Mouse (Mus musculus) testis, adult 2 months (tissue): ENCODE measurements at regions not wholly inside any gene's neighbourhood (a gene's known extent, or its start where the extent isn't known, plus 50 kb on each side); places are given as distances from the start of the nearest gene placed in this dataset.

ENCODE experiments used
- H3K27ac ChIP-seq: fragments of 200-500 bp; 2 replicates; pipeline ENCODE4 v1.5.1; 2012; ENCODE audit warnings: low read depth, low read length; ENCODE audit not compliant: control insufficient read depth, insufficient read depth
- H3K27me3 ChIP-seq: fragments of 200-500 bp; 2 replicates; pipeline ENCODE4 v1.6.1; 2012; ENCODE audit warnings: mild to moderate bottlenecking, low read length, moderate library complexity; ENCODE audit not compliant: control insufficient read depth, insufficient read depth
- H3K36me3 ChIP-seq: fragments of 200-500 bp; 2 replicates; pipeline ENCODE4 v1.6.1; 2012; ENCODE audit warnings: mild to moderate bottlenecking, low read length; ENCODE audit not compliant: control insufficient read depth, insufficient read depth
- H3K4me1 ChIP-seq: fragments of 200-500 bp; 2 replicates; pipeline ENCODE4 v1.6.1; 2012; ENCODE audit warnings: low read length; ENCODE audit not compliant: control insufficient read depth, insufficient read depth
- H3K4me3 ChIP-seq: fragments of 200-500 bp; 2 replicates; pipeline ENCODE4 v1.5.1; 2012; ENCODE audit warnings: low read depth, mild to moderate bottlenecking, low read length, moderate library complexity, mixed read lengths; ENCODE audit not compliant: control insufficient read depth
- CTCF ChIP-seq: fragments of 200-500 bp; IDR thresholded peaks from 2 replicates; pipeline ENCODE4 v1.5.1; 2012; ENCODE audit warnings: low read depth, mild to moderate bottlenecking, inconsistent platforms, low read length, moderate library complexity; ENCODE audit not compliant: control insufficient read depth, insufficient read depth, insufficient replicate concordance
- POLR2A ChIP-seq: fragments of 200-500 bp; IDR thresholded peaks from 2 replicates; pipeline ENCODE4 v1.6.1; 2012; ENCODE audit warnings: low read depth, mild to moderate bottlenecking, inconsistent platforms, low read length, moderate library complexity; ENCODE audit not compliant: control insufficient read depth

DNA sequence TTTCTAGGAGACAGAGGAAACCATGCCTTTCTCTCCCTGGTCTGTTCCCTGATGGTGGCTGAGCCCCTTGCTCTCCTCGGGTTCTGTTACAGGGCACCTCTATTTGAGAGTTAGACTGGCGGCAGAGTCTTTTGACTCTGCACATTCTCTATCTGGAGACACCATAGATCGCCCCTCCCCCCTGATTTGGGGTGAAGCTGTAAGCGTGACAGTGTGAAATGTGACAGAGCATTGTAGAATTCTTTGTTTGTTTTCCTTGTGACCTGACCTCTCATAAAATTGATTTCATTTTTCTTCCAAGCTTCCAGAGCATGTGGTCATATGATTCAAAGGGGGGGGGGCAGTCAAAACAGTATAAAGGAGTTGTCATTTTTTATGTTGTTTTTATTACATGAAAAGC lies 96.2 kb upstream of the Sox4 start:
- H3K4me3 ChIP-seq: no peak overlapping the region
- H3K27ac ChIP-seq: no peak overlapping the region
- no peaks in the 10 kb centered on the region for H3K4me1 ChIP-seq
- no peak for TF ChIP-seq CTCF
- no peak for TF ChIP-seq POLR2A
- no peaks in the 10 kb centered on the region for H3K27me3 ChIP-seq
- H3K36me3 ChIP-seq: no peaks in the 10 kb centered on the region

DNA sequence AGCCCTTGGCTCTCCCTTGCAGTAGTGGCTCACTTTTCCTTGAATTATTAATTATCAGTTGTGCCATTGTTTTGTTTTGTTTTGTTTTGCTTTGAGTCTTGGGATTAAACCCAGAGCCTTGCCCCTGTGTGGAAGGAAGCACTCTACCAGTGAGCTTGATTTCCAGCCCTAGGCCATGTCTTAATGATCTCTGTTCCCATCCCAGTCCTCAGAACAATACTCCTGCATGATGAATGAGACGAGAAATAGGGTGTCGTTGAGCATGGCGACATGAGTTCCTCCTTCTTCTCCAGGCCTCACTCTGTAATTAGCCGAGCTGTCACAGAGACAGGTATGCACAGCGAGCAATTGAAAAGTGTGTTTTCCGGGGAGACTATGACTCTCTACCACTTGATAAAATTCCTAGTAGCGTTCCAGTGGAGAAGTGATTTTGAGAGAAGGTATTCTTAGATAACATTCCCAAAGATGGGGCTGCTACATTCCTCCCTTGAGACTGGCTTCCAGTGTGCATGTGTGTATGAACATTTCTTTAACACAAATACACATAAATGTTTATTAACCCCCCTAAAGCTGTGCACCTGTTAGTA lies 95.6 kb upstream of the Sox4 start:
- Histone ChIP-seq H3K27ac (no peak overlapping the region), H3K27me3 (no peaks in the 10 kb centered on the region), H3K4me3 (no peak overlapping the region), H3K4me1 (no peaks in the 10 kb centered on the region), H3K36me3 (no peaks in the 10 kb centered on the region)
- TF ChIP-seq POLR2A: no peak
- no peak for TF ChIP-seq CTCF

- H3K4me3 ChIP-seq: no peak overlapping the region
- TF ChIP-seq CTCF (no peak), POLR2A (no peak)
These were observed 91.1 kb upstream of the Sox4 start for GRCm38 (mm10) chr13:29044655-29045054.

GRCm38 (mm10) chr13:29040331-29040730 lies 86.8 kb upstream of the Sox4 start:
- no peaks in the 10 kb centered on the region for H3K36me3 ChIP-seq
- no peak overlapping the region for H3K4me3 ChIP-seq
- TF ChIP-seq CTCF (no peak), POLR2A (no peak)
- H3K4me1 ChIP-seq: no peaks in the 10 kb centered on the region
- no peaks in the 10 kb centered on the region for H3K27me3 ChIP-seq
- no peak overlapping the region for H3K27ac ChIP-seq

More at GRCm38 (mm10) chr13:29044655-29045054, 91.1 kb upstream of the Sox4 start:
- H3K36me3 ChIP-seq: no peaks in the 10 kb centered on the region
- H3K4me1 ChIP-seq: no peaks in the 10 kb centered on the region
- H3K27ac ChIP-seq: no peak overlapping the region
- H3K27me3 ChIP-seq: no peaks in the 10 kb centered on the region

GRCm38 (mm10) chr13:29034904-29035303 lies 81.4 kb upstream of the Sox4 start:
- H3K27me3 ChIP-seq: no peaks in the 10 kb centered on the region
- no peak overlapping the region for H3K4me3 ChIP-seq
- no peaks in the 10 kb centered on the region for H3K36me3 ChIP-seq
- no peak overlapping the region for H3K27ac ChIP-seq
- no peaks in the 10 kb centered on the region for H3K4me1 ChIP-seq
- TF ChIP-seq CTCF: no peak
- no peak for TF ChIP-seq POLR2A

DNA sequence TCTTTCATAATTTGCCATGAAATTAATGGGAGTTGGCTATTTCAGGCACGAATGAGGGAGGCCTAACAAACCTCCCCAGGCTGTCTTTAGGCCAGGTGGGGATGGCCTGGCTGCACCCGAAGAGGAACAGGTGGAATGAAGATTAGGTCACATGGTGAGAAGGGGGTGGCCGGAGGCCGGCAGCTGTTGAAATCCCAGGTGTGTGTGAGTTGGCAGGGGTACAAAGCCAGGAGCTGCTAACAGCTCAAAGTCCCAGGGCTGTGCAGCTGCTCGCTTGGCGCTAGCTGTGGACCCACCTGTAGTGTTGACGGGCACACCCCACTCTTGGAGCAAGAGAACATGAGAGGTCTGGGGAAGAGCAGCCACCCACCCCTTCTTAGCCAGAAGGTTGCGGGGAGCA lies 80.9 kb upstream of the Sox4 start:
- TF ChIP-seq POLR2A (no peak), CTCF (no peak)
- Histone ChIP-seq H3K27ac (no peak overlapping the region), H3K4me1 (no peaks in the 10 kb centered on the region), H3K4me3 (no peak overlapping the region), H3K27me3 (no peaks in the 10 kb centered on the region), H3K36me3 (no peaks in the 10 kb centered on the region)

- Histone ChIP-seq H3K27me3 (no peaks in the 10 kb centered on the region), H3K36me3 (no peaks in the 10 kb centered on the region), H3K27ac (no peak overlapping the region), H3K4me1 (no peaks in the 10 kb centered on the region), H3K4me3 (no peak overlapping the region)
- TF ChIP-seq CTCF: no peak
- no peak for TF ChIP-seq POLR2A
These were observed 73.6 kb upstream of the Sox4 start for GRCm38 (mm10) chr13:29027146-29027545.

DNA sequence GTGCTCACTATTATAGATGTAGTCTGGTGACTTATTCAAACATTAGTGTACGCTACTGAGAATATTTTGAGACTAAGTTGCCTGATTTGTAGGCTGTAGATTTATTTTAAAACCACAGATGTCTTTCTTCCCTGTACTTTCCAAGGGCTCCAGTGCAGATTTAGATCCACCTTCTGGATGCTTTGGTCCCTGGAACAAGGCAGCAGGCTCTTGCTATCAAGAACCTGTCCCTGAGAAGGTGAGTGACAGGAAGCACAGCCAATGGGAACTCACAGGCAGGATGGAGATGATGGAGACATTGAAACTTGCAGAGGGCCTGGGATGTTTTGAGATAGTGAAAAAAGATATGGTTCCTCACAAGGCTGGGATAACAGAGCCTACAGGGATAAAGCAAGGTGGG lies 70.0 kb upstream of the Sox4 start:
- Histone ChIP-seq H3K4me3 (no peak overlapping the region), H3K27me3 (no peaks in the 10 kb centered on the region), H3K4me1 (no peaks in the 10 kb centered on the region), H3K36me3 (no peaks in the 10 kb centered on the region), H3K27ac (no peak overlapping the region)
- no peak for TF ChIP-seq CTCF
- TF ChIP-seq POLR2A: no peak
